Mouse (Mus musculus) frontal cortex, postnatal 10 days (tissue): Measurements from ENCODE around the gene Rrp12.
A peak's percentile ranks its signal among the peaks of the same experiment; 100 is the strongest.
"Not testable (repeated sequence)": the region's sequence is repeated elsewhere in the genome, so short reads cannot be mapped to it uniquely, and the experiment has no call there.

Experiments used
- DNase-seq, 2 experiments: peaks; one replicate each; pipeline ENCODE4 v3.0.0; 2022; ENCODE audit warnings: low spot score in 2 of 2, mixed read lengths in 1 of 2

Gene Rrp12

DNA sequence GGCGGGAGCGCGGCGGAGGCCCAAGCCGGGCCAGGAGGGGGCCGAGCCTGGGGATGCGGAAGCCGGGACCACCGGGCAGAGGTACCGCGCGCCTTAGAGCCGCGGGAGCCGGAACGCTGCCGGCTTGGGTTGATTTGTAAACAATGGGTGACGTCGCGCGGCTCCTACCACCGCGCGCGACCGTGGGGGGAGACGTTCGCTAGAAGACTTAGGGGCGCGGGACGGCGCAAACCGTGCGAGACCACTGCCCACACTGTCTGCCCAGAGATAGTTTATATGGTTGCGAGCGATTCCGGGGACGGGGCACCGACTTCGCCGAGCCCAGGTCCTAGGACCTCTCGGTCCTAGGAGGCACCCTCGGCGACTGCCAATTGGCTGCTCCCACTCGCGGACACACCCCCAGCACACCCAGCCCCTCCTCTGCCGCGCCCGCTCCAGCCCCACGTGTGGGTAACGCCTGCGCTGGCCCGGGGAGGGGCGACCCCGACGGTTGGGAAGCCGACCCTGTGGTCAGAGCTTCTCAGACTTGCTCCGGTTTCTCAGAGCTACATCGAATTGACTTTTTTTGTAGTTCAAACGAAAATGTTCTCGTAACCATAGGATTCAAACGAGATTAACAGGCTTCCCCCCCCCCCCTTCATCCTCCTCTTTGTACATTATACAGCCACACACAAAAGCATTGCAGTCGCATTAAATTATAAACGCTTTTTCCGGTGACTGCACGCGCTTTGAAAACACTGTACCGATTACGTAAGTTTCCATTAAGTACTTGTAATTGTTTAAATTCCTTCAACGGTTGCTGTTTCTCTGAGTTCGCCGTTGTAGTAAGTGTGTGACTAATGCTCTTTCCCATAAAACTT is 47.8 kb downstream of the Rrp12 start, which contains the start of gene Frat2:
Gene Frat2 (minus strand): TSS at position 141 of the 860 bp plus-strand sequence.
- DNase-seq = peak; percentile 79 to 85

GRCm38 (mm10) chr19:41847614-41847991 is 48.4 kb downstream of the Rrp12 start:
- not testable (repeated sequence) for DNase-seq

DNA sequence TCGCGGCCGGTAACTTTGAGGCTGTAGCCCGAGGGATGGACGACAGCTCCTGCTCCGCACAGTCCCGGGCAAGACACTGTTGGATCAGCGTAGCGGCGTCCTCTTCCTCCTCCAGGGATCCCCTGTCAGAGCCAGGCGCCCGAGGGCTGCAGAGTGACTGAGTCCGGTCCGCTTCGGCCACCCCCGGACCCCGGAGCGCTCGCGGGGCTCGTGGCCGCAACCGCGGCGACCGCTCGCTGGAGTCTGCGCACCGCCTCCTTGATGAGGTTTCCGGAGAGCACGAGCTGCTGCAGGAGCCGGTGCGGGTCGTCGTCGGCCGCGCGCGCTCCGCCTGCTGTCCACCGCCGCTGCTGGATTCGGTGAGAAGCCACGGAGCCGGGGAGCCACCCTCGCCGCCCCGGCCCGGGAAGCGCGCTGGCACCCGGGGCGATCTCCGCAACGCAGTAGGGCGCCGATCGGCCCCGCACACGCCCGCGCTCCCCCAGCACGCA is 48.8 kb downstream of the Rrp12 start:
- DNase-seq = peak in 1 of 2 experiments; percentile 57

DNA sequence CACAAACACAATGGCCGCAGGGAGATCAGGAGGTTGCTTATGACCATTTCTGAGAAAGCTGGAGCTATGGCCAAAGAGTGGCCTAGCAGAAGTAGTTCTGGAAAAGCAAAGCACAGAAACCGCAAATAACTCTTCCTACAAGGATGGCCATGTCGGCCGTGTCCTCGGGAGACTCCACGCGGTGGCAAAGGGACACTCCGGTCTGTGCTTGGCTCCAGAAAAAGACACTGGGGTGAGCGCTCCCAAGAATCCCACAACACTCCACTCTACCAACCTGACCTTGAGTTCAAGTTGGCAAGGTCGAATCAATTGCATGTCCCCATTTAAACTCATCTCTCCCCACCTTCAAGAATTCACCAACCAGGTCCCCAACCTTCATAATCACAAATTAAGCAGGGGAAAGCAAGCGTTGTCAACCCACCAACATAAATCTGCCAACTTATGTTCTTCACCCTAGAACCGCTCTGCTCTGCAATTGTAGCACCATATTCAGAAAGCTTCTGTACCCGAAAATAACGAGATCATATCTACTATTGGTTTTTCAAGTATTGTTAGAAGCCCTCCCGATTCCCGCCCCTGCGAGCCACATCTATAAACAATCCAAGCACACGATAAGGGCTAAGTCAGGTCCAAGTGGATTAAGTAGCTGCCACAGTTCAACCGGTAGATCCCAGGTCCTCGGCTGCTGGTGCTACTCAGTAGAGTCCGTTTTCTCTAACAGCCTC is 49.4 kb downstream of the Rrp12 start:
- DNase-seq = no peak

GRCm38 (mm10) chr19:41844345-41844744 is 51.6 kb downstream of the Rrp12 start:
- no peak for DNase-seq

DNA sequence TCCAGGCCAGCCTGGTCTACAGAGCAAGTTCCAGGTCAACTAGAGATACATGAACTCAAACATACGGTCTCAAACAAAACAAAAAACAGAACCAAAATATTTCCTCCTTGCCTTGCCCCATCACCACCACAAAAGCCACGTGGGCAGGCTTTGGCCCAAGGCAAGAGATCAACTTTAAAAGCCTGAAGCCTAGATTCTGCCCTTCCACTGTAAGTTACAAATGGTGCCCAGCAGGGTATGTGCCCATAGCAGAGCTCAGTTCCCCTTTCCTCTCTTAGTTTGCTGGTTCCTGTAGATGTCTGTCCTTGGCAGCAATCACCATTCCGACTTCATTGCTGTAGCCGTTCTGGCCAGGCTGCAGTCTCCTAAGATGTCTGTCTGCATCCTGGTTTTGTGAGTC is 53.3 kb downstream of the Rrp12 start:
- DNase-seq = no peak

DNA sequence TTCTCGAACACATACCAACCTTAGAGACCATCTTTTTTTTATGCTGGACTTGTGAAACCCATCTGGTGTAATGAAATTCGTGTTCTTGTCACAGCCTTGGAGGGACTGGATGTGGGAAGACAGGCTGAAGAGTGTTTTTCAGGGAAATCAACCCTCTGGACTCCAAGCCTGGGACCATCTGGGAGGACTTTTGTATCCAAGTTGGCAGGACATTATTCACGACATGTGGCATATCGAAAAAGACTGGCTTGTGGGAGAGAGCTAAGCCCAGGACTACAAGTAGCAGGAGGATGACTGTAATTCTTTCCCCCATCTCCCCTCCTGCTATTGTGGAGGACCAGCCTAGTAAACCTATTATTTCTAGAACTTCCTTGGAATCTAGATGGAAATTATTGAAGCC is 53.8 kb downstream of the Rrp12 start:
- DNase-seq = no peak

GRCm38 (mm10) chr19:41841105-41841750 is 54.7 kb downstream of the Rrp12 start:
- DNase-seq = no peak

- no peak for DNase-seq
These were observed 56.3 kb downstream of the Rrp12 start for GRCm38 (mm10) chr19:41839685-41840084.

DNA sequence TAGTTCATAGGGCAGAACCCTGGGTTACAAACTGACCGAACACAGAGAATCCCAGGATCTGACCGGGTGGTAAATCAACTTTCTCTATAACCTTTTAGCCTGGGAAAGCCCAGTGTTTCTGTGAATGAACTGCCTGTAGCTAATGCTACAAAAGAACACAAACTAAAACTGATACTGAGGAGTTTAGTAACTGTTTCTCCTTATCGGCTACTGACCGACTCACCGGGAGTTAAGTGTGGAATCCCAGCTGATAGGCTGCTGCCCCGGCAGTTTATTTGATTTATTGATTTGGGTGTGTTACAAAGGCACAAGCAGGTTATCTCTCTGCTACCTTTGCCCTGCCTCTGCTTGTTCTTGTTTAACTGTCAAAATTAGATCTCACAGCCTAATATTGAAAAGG is 57.2 kb downstream of the Rrp12 start:
- no peak for DNase-seq

DNA sequence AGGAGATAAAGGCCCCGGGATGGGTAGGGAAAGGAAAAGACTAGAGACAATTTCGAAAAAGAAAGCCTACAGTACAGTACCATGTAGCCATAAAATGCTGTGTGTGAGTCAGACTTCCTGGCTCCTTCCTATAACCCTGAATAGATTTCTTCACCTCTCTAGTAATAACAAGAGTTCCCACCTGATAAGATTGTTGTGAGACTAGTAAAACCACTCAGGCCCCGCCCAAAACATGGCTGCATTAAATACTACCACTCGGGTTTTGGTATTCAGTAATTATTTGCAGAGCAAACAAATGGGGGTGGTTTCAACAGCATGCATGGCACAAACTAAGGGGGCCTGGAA is 58.1 kb downstream of the Rrp12 start:
- no peak for DNase-seq

- DNase-seq = no peak
These were observed 58.6 kb downstream of the Rrp12 start for GRCm38 (mm10) chr19:41837194-41837916.

DNA sequence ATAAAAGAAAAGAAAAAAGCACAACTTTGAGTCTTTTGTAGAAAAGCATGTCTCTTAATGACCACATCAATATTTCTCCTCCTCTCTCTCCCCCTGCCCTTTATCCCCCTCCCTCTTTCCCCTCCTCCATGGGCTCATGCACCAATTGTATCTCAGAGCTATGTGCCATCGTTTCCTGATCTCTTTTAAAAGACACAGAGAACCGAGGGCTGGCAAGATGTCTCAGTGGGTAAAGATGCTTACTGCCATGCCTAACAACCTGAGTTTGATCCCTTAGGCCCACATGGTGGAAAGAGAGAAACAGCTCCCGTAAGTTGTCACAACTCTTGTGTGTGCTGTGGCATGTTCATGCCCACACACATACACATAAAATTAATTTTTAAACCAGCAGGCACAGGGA is 59.3 kb downstream of the Rrp12 start:
- DNase-seq = no peak

- peak; percentile 45 to 48 for DNase-seq
These were observed 60.2 kb downstream of the Rrp12 start for GRCm38 (mm10) chr19:41835816-41836215.

DNA sequence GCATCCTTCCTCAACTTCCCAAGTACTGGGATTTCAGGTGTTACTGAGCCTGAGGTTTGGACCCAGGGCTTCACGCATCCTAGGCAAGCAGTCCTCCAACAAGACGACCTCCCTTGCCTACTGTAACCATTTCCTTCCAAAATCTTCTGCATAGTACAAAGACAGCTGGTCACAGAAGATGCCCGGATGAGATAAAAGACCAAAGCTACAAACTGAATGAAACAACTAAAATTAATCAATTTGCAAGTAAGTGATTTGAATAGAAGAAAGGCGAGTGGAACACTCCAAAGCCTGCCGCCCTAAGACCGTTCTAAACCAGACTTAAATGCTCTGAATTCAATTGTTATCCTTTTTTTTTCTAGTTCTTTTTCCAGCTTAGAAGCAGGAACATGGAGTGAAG is 60.6 kb downstream of the Rrp12 start:
- DNase-seq = no peak

DNA sequence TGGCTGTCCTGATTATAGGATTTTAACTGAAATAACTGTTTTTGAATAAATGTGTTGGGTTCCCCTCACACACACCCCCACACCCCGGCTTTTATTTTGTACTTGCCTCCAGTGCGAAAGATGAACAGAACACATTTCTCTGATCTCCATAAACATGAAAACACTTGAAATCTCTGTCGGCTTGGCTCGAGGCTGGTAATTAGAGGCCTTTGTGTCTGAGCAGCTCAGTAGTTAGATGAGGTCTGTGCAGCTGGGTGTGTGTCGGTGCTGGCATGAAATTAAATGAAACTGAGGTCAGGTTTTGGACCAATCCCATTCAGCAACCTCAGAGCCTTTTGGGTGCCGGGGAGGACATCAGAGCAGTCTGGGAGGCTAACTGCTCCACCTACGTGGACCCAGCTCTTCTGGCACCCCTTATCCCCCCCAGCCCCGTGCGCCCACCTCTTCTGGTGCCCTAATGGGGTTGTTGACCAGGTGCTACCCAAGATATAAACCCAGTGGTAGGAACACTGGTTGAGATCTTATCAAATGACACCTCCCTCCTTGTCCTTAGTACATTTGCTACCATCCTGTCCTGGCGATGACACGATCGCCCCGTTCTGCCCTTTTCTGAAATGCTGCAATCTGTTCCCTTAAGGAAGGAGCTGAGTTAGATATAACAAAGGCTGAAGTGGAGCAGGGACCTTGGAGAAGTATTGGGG is 63.3 kb downstream of the Rrp12 start:
- no peak for DNase-seq

- DNase-seq = no peak
These were observed 64.1 kb downstream of the Rrp12 start for GRCm38 (mm10) chr19:41831718-41832391.

DNA sequence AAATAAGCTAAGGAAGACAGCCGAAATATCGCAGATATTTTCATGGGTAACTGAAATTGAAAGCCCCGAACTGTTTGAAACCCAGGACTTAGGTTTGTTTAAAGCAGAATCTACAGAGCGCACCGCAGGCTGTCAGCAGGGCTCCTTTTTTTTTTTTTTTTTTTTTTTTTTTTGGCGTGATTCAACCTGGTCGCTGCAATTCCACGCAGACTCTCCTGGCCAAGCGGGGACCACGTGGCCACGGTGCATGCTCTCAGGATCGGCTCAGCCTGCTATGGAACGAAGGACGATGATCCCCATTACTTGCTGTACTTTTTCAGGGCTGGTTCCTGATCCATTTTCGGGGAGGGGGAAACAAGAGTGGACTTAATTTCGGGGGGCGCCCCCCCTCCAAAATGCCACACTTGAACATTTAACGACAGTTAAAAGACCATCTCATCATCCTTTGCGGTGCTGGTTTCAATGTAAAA is 64.8 kb downstream of the Rrp12 start:
- DNase-seq = peak in 1 of 2 experiments; percentile 37

DNA sequence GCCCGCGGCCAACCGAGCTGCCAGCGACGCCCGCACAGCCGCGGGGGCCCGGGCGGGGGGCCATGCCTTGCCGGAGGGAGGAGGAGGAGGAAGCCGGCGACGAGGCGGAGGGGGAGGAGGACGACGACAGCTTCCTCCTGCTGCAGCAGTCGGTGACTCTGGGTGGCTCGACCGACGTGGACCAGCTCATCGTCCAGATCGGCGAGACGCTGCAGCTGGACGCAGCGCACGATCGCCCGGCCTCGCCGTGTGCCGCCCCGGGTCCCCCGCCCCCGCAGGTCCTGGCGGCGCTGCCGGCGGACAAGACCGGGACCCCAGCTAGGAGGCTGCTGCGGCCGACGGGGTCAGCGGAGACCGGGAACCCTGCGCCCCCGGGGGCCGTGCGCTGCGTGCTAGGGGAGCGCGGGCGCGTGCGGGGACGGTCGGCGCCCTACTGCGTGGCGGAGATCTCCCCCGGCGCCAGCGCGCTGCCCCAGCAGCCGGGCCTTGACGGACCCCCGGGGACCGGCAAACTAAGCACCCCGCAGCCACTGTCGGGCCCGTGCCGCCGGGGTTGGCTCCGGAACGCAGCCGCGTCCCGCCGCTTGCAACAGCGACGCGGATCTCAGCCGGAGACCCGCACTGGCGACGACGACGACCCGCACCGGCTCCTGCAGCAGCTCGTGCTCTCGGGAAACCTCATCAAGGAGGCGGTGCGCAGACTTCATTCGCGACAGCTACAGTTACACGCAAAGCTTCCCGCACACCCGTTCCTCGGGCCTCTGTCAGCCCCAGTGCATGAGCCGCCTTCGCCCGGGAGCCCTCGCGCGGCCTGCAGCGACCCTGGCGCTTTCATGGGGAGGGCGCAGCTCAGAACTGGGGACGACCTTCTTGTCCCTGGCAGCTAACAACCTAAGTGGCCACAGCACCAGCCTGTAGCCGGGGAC is 65.6 kb downstream of the Rrp12 start:
- peak; percentile 53 to 58 for DNase-seq
